Mouse (Mus musculus) urinary bladder, postnatal 14 days (tissue): Measurements from ENCODE around the gene Prss2.
"Not testable (repeated sequence)": the region's sequence is repeated elsewhere in the genome, so short reads cannot be mapped to it uniquely, and the experiment has no call there.

Experiments
- DNase-seq: peaks from one replicate; pipeline ENCODE4 v3.0.0; 2021; ENCODE audit warnings: low spot score

Gene Prss2

DNA sequence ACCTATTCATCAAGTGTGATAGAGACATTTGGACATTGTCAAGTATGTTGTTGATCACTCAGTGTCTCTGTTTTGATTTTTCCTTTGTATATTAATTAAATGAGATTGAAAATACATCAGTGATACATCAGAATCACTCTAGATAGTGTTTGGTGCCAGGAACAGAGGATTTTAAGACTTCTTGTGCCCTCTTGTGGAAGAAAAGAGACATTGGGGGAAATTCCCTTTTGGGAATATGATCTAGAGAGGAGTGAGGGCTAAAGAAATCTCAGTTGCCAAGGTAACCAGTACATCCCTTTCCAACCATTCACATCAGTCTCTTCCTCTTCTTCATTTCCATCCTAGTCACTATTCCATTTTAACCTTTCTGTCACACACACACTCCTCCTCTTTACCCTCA, 34.8 kb downstream of the Prss2 start:
- no peak for DNase-seq

DNA sequence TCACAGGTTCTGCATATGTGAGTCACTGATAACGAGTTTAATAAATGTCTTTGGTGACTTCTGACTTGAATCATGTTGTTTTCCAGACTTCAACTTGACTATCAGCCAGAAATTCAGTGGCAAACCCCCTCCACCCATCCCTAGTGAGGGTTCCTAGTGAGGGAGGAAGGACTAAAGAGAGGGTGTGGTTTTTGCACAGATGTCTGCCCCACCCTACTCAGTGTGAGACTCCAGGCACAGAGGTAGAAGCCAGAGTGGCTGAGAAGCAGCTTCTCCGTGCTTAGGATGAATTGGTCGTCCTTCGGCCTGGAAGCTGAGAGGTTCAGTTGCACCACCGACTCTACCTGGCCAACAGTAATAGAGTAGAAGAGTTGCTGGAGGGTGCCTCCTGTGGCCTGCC, 35.9 kb downstream of the Prss2 start:
- DNase-seq, result no peak

- DNase-seq, result peak; percentile 28
These were observed 36.7 kb downstream of the Prss2 start for GRCm38 (mm10) chr6:41558271-41558670.

DNA sequence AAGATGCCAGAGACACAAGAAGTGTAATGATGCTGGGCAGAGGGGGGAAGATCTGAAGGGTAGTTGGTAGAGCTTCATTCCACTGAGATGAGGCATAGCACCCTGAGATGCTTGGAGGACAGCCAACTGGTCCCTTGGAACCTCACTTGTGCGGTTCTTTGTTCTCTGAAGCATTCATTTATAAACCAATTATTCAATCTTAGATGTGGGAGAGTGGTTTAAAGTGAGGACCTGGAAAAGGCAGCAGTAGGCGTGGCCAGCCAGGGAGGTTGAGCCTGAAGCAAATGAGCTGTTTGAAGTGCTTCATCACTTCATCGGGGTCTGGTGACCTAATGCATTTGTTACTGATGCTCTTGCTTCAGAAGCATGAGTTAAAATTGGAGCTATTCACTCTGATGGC, 37.7 kb downstream of the Prss2 start:
- DNase-seq, result no peak

GRCm38 (mm10) chr6:41560273-41560672, 38.7 kb downstream of the Prss2 start:
- DNase-seq, result no peak

DNA sequence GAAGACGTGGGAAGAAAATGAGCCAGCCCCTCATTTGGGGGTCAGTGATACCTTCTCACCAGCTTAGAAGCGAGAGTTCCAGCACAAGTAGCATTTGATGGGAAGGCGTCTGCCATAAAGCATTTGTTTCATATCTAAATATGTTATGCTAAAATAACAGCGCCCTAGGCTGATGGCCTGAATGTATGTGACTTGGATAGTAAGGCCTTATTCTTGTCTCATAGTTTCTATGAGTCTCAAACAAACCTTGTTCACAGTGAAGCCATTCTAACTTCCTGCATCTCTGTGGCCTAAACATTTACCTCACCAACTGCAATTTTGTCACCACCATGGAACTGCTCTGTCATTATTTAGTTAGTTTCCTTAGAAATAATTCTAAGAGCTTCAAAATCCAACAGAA, 41.0 kb downstream of the Prss2 start:
- no peak for DNase-seq

- not testable (repeated sequence) for DNase-seq
These were observed 41.7 kb downstream of the Prss2 start for GRCm38 (mm10) chr6:41563104-41563951.

GRCm38 (mm10) chr6:41565261-41565660, 43.7 kb downstream of the Prss2 start:
- DNase-seq, result no peak

- DNase-seq, result no peak
These were observed 45.4 kb downstream of the Prss2 start for GRCm38 (mm10) chr6:41566965-41567364.

DNA sequence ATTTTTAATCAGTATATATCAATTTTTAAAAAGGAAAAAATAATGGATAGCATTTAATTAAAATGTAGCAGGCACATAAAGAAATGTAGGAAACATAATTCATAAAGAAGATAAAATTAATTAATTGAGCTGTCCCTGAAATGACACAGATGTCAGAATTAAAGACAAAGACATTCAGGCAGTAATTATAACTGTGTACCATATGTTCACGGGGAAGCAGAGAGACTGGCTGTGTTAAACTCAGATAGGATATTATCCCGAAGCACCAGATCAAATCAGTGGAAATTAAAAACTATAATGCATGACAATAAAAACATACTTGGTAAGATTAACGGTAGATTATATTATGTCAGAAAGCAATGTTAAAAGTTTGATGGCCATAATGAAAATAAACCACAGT, 47.5 kb downstream of the Prss2 start:
- DNase-seq, result no peak
